Mouse (Mus musculus) embryo, embryonic 10 days (tissue): ENCODE results near the gene Olfr1359.

ENCODE experiments used
- DNase-seq: peaks from one replicate; pipeline ENCODE4 v3.0.0-alpha.2; 2015; ENCODE audit warnings: low spot score

Gene Olfr1359

DNA sequence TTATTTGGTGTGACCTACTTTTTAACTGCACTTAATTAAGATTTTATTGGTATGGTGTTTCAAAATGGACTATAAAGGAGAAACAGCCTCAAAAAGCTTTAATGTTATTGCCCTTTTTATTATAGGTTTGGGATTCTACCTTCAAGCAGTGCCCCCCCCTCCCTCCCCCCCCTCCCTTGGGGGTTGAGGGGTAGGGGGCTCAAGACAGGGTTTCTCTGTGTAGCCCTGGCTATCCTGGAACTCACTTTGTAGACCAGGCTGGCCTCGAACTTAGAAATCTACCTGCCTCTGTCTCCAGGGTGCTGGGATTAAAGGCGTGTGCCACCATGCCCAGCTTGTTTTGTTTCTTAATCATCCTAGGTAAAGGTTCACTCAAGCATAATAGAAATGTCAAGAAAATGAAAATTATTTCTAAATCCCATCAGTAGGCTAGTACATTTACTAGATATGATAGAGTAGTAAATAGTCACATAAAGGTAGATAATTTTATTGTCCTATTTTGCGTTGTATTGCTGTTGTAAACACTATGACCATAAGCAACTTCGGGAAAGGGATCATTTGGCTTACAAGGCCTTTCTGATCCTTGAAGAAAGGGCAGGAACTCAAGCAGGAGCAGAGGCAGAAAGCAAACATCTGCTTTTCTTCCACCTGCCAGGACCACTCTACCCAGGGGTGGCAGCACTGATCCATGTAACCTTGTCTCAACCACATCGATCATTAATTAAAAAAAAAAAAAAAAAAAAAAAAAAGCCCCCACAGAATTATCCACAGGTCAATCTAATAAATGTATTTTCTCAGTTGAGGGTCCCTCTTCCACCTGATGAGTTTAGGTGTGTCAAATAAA lies 25.3 kb downstream of the Olfr1359 start:
- peak; percentile 57 for DNase-seq

DNA sequence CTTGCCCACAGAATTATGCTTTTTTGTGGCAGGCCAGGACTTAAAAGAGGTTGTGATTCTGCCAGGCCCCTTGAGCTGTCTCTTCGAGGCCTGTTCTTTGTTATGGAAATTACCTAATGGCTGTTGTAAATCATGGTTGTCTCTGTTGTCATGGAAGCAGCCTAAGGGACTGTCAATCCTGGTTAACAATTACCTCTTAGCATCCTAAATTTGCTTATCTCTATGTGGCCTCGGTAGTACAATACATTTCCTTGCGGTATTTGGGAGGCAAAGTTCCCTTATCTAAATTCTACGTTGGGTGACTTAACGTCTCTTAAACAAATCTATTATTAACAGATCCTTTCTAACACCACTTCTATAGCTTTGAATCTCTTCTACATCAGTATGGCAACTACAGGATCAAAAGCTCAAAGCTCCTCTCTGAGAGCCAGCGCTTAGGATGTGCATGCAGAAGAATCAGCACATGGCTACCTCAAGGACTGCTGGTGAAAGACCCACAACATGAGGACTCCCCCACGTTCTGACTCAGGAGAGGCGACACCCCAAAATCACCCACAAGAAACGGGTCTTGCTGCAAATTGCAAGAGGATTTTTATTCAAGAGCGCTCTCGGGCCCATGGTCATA lies 30.1 kb downstream of the Olfr1359 start:
- DNase-seq, result peak; percentile 72

DNA sequence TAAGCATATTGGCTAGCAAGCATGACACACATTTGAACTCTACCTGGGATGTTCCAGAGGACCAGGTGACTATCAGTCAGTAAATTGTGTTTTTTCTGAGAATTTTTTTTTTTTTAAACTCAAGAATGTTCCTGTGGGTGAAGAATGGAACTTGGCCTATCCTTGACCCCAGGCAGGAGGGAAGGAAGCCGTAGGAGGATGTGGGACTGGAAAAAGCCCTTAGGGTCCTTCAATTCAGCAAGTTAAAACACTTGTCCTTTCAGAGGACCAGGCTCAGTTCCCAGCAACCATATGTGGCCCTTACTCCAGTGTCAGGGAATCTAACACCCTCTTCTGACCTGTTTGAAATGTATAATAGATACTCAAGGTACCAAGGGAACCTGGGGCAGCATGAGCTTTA lies 31.6 kb downstream of the Olfr1359 start:
- DNase-seq, result no peak

DNA sequence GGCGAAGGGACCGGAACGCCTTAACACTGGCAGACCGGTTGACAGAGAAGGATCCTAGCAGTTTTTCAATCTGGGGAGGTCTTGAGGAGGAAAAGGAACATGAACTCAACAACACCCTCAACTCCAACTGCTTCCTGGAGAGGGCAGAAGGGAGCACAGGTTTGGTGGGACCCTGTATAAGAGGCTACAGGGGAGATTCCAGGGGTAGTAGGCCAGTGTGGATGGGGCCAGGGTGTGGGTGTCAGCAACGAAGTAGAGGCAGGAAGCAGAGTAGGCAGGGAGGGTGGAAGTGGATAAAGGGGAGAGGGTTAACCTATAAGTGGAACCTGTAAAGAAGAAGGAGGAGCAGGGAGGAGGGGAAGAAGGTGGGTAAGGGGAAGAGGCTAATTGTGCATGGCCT lies 35.6 kb downstream of the Olfr1359 start:
- peak; percentile 64 for DNase-seq

DNA sequence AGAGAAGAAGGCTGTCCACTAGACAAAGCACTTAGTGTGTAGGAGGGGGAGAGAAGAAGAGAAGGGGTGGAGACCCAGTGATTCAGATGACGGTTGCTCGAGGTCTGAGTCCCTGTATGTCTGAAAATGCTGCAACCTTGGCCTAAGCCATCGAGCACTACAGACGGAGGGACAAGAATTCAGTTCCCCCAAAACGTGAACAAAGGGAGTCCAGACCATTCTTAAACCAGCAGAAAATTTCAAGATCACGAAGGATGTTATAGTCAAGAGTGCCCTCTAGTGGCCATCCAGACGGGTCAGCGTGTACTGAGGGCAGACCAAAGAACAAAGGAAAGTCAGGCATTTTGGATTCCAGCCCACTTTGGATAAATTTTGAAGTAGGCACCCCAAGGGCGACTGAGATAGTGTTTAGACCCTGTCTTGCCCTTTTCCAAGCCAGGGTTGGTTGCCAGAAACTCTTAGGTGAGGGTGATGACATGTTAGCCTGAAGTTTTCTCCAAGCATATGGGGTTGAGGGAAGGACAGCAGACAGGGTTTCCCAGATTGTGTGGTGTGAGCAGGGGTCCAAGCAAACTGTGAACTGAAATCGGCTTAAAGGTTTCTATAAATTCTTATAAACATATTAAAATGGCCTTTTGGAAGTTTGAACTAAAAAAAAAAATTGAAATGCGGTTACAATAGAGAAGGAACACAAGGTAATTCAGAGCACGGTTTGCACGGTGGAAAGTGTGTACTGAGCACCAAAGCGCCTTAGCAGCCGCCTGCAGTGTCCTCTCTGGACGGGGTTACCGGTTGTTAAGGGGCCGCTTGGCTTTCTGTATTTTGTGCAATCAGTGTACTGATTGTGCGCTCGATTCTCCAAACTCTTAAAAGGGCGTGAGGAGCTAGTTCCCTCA lies 36.3 kb downstream of the Olfr1359 start:
- DNase-seq, result peak; percentile 95

DNA sequence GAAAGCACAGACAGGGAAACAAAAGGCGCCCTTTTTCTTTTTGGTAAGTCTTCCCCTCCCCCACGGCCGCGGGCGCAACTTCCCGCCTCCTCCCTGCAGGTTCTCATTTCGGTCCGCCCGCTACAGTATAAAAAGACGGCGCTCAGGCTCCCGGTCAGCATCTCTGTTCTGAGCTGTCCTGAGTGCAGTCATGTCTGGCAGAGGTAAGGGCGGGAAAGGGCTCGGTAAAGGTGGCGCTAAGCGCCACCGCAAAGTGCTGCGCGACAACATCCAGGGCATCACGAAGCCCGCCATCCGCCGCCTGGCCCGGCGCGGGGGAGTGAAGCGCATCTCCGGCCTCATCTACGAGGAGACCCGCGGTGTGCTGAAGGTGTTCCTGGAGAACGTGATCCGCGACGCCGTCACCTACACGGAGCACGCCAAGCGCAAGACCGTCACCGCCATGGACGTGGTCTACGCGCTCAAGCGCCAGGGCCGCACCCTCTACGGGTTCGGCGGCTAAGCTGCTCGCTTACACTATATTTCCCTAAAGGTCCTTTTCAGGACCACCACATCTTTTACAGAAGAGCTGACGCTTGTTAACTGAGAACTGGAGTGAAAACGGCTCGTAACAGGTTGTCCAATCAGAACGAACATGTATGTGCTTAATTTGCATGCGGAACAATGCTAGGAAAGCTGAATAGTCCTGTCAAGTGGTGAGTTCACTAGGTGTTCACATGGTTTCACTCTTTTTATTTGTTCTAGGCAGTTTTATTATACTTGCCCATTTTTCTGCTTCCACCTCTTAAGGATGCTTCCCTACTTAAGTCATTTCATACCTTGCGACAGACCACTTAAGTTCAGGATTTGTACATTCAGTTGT lies 37.2 kb downstream of the Olfr1359 start, which contains the start of gene Hist1h4j:
TSS of gene Hist1h4j (plus strand) at position 159 of the 862 bp plus-strand sequence.
- DNase-seq, result peak; percentile 91

DNA sequence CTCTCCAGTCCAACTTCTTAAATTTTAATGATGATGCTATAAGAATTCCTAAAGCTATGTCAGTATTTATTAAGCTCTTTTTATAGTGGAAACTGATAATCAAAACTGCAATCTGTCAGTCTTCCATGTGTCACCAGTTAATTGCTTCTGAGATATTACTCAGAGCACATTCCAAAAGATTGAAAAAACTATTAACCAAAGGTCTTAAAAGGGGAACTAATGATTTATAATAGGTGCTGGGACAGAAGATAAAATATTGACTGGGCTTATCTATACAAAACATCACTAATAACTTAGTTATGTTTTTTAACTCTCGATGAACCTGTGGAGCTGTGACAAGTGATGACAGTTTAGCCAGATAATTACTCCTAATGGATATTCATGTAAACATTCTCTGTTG lies 47.1 kb downstream of the Olfr1359 start:
- DNase-seq, result no peak

DNA sequence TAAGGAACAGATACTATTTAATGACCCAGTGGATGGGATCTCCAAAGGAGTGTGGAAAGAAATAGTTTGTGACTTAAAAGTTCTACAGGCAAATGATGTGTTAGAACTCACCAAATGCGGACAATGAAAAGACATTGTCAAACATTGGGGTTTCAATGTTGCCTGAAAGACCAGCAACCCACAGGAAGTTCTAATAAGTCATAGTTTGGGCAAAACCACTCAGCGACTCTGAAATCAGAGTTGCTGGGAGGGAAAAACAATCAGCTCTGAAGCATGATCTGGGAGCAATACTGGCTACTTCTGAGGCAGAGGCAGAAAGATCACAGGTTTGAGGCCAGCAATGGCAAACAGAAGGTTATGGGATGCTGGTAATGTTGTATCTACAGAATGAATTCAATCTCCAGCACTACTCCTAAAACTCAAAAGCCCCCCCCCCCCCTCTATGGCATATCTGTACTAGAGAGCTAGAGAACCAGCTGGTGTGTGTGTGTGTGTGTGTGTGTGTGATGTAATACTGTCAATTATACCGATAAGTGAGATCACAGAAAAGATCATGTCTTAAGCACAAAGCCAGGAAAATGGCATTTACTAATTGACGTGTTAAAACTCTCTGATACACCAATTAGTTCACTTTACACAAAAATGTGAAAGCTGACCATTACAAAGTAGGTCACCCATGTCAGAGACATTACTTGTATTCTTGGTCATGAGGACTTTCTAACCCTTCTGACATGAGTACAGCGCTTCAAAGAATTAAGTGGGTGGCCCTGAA lies 51.7 kb downstream of the Olfr1359 start:
- peak; percentile 71 for DNase-seq

DNA sequence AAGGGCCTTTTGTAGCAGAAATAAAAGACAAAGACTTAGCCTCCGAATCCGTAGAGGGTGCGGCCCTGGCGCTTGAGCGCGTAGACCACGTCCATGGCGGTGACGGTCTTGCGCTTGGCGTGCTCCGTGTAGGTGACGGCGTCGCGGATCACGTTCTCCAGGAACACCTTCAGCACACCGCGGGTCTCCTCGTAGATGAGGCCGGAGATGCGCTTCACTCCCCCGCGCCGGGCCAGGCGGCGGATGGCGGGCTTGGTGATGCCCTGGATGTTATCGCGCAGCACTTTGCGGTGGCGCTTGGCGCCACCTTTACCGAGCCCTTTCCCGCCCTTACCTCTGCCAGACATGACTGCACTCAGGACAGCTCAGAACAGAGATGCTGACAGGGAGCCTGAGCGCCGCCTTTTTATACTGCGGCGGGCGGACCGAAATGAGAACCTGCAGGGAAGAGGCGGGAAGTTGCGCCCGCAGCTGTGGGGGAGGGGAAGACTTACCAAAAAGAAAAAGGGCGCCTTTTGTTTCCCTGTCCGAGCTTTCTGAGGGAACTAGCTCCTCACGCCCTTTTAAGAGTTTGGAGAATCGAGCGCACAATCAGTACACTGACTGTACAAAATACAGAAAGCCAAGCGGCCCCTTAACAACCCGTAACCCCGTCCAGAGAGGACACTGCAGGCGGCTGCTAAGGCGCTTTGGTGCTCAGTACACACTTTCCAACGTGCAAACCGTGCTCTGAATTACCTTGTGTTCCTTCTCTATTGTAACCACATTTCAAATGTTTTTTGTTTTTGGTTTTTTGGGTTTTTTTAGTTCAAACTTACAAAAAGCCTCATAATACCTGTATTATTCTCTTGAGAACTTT lies 52.5 kb downstream of the Olfr1359 start, which contains the start of gene Hist1h4k:
TSS of gene Hist1h4k (minus strand) at position 347 of the 859 bp plus-strand sequence.
- peak; percentile 91 for DNase-seq

DNA sequence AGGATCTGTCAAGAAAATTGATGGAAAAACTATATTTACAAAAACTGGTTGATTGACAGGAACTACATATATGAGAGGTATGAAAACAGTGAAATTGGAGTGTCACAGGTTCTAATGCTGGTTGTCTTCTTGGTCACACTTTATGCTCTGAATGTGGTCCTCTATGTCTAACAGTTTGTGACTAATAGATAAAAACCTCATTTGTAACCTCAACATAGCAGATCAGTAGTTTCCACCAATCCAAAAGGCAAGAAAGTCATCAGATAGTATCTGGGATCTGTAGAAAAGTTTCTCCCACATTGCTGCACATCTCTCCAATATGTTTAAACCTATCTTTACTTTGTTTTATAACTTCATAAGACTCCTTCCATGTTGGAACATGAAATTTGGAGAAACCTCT lies 53.5 kb downstream of the Olfr1359 start:
- no peak for DNase-seq

DNA sequence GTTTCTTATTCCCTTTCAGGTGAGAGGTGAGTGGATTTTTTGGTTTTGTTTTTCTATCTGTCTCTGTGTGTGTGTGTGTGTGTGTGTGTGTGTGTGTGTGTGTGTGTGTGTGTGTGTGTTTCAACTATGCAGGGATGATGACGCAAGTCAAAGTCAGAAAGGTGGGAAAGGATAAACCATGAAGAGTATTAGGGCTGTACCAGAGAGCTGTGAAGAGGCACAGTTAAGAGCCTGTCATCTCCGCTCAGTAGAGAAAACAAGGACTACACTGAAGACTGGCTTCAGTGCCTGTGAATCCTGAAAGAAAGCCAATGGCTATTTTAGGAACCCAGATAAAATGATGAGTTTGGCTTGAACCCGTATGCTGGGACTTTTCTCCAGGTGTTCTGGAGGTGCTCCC lies 53.9 kb downstream of the Olfr1359 start:
- DNase-seq, result no peak

DNA sequence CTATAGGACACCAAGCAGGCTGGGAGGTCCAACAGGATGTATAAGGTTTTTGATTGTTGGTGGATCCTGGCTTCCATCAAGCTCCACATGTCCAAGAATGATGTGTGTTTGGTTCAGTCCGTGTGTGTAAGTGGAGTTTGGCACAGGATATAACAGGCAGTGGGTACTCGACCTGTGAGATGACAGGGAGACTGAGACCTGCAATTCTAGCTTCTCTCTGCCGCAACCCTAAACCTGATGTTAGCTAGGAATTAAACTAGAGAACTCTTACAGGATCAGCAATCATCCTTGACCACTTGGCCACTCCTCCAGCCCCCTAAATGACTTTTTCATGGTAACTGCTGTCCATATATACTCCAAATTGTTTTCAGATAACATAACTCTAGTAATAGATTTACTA lies 54.4 kb downstream of the Olfr1359 start:
- DNase-seq, result peak; percentile 48

DNA sequence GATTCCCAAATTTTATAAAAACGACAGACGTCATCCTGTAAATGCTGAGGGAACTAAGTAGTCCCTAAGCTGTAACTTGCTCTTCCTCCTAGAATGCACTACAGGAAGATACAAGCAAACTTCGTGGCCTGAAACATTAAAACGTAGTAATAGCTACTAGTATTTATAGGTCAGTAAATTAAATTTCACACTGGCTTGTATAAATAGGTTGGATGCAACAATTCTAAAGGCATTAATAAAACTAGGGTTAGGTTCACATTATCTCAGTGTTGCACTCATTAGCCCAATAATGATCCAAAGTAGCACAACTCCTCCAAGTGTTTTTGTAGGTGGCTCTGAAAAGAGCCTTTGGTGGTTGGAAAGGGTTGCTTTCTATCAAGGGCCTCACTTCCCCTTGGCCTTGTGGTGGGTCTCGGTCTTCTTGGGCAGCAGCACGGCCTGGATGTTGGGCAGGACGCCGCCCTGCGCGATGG lies 55.2 kb downstream of the Olfr1359 start:
- DNase-seq, result peak; percentile 31

DNA sequence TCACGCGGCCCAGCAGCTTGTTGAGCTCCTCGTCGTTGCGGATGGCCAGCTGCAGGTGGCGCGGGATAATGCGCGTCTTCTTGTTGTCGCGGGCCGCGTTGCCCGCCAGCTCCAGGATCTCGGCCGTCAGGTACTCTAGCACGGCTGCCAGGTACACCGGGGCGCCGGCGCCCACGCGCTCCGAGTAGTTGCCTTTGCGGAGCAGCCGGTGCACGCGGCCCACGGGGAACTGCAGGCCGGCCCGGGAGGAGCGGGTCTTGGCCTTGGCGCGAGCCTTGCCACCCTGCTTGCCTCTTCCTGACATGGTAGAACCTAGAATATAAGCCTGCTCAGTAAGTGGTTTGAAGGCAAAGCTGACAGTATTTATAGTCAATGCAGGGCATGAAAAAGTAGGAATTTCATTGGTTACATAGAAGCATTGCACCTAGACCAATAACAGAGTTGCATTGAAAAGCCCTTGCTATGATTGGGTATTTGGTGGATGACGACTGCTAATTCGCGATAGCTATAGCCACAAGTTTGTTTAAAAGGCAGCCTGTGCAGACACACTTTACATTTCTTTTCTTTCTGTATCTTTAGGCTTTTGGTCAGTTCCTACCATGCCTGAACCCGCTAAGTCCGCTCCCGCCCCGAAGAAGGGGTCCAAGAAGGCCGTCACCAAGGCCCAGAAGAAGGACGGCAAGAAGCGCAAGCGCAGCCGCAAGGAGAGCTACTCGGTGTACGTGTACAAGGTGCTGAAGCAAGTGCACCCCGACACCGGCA lies 55.8 kb downstream of the Olfr1359 start, which contains the start of the genes Hist1h2ak and Hist1h2bn:
TSS of gene Hist1h2ak (minus strand) at position 304 of the 762 bp plus-strand sequence.
TSS of gene Hist1h2bn (plus strand) at position 600 of the 762 bp plus-strand sequence.
- DNase-seq, result peak; percentile 94

DNA sequence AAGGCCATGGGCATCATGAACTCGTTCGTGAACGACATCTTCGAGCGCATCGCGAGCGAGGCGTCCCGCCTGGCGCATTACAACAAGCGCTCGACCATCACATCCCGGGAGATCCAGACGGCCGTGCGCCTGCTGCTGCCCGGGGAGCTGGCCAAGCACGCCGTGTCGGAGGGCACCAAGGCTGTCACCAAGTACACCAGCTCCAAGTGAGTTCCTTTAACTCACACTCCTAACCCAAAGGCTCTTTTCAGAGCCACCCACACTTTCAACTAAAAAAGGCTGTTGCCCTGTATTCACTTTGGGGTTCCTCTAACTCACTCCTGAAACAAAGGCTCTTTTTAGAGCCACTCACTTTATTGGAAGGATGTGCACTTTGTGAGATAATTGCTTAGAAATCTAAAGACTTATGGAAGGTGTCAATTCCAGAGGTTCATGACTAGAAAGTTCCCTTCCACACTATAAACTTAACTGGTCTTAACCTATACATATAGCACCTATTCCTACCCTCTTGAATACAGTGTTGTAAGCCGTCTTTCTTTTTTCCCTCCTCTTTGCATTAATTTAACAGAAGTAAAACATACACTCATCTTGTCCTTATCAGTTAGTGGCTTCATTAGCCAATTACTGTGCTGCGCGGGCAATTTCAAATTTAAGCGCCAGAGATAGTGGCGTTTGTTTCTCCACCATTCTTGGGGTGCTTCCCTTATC lies 56.5 kb downstream of the Olfr1359 start:
- DNase-seq, result peak; percentile 56

DNA sequence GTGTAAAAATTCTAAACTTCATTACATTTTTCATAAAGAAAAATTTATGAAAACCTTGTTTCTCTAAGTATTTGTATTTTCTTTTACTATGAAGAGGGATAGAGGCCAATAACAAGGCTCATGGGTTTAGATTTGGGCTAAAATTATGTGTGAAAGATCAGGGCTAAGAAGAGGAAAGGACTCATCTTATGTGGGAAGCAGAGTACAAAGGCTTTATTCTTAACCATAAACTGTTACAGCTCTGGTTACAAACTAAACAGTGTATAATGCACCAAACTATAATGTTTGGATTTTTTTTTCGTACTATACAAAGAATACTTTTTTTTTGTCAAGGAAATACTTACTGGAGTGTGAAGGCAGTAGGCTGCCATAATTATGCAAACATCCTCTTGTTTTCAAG lies 57.8 kb downstream of the Olfr1359 start:
- DNase-seq, result no peak
